24 mouse cellular contexts compared by ENCODE assay signal in the genomic region with DNA sequence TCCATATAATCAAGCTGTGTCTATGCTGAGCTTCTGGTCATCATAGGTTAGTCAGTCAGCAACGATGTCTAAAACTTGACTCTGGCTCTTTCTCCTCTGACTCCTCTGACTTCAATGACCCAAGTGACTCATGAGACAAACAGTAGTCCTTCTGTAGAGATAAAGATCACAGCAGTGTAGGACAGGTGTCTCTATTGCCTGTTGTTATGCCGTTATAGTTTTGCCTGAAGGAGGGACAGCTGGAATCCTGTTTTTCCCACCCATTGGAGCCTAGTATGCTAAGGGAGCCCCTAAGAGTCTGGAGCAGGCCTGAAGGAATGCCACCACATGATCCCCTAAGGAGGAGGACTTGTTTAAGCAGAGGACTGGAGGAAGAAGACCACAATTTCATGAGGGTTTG.
A peak's percentile ranks its signal among the peaks of the same experiment; 100 is the strongest.
DNase-seq lines count a peak whose midpoint lies in the region; ATAC-seq and TF ChIP-seq lines count a peak whose summit lies in the region.
"Had no signal": no experiment of that assay in that cellular context is flagged by ENCODE, and none has a peak within 500 bp of the region (broad histone marks: within the 10 kb centered on the region; RNA-seq: fewer than 3 reads in every experiment).

No protein-coding gene starts in this region.

- H3K27ac ChIP-seq in lung, embryonic 15.5 days = 0 out of 2 replicates have a peak overlapping the region, but pooled peaks have one; percentile 47
- peak overlapping the region; percentile 49; the same call in 1 of the 2 replicates for H3K27ac ChIP-seq in embryonic fibroblast, embryonic 13.5 days (ENCODE audit: insufficient read depth, low read length)
- no peak overlapping the region for H3K27ac ChIP-seq in limb, embryonic 10.5 days
- H3K27ac ChIP-seq: embryonic facial prominence, embryonic 13.5 days; embryonic facial prominence, embryonic 15.5 days; forebrain, embryonic 13.5 days; forebrain, embryonic 15.5 days had no signal

- H3K4me1 ChIP-seq in lung, embryonic 15.5 days = 0 out of 2 replicates have a peak, but pooled peaks cover 12% of the 10 kb centered on the region
- H3K4me1 ChIP-seq in embryonic fibroblast, embryonic 13.5 days (ENCODE audit: control insufficient read depth, insufficient read depth, low read length) = peaks cover 8% of the 10 kb centered on the region
- peaks cover 8% of the 10 kb centered on the region; the same call in 1 of the 2 replicates for H3K4me1 ChIP-seq in limb, embryonic 10.5 days
- H3K4me1 ChIP-seq: embryonic facial prominence, embryonic 15.5 days had no signal

- no peak overlapping the region for H3K4me2 ChIP-seq in lung, embryonic 15.5 days
- H3K4me2 ChIP-seq: embryonic facial prominence, embryonic 13.5 days; embryonic facial prominence, embryonic 15.5 days; forebrain, embryonic 13.5 days; forebrain, embryonic 15.5 days had no signal

- H3K27me3 ChIP-seq in lung, embryonic 15.5 days = no peaks in the 10 kb centered on the region; the same call in 1 of the 2 replicates
- peaks cover 92% of the 10 kb centered on the region for H3K27me3 ChIP-seq in limb, embryonic 10.5 days (ENCODE audit: low read depth, poor library complexity, severe bottlenecking)
- H3K27me3 ChIP-seq: CH12.LX; forebrain, embryonic 13.5 days; forebrain, embryonic 15.5 days had no signal

- no peak for TF ChIP-seq POLR2A in embryonic fibroblast, embryonic 13.5 days (IDR thresholded peaks at IDR 0.05; ENCODE audit: low read depth, low read length)

- WGBS in lung, embryonic 15.5 days = 62% methylated on average over 2 of the region's 2 CpGs
- WGBS in limb, embryonic 10.5 days = 45% methylated on average over 2 of the region's 2 CpGs

- no peak for DNase-seq in lung, adult 18-20 months
- no peak for DNase-seq in limb, embryonic 10.5 days (ENCODE audit: low spot score)
- no peak for DNase-seq in ovary, postnatal 10 days (ENCODE audit: low spot score)
- DNase-seq: adrenal gland, adult 8-10 months; adrenal gland, postnatal 14 days; adrenal gland, postnatal 36 days; cerebellum, adult 11-12 months; cerebellum, adult 2 months; cerebellum, adult 9-10 months; cerebellum, postnatal 10 days; cerebellum, postnatal 36 days; embryo, embryonic 11 days; forebrain, postnatal 0 days had no signal

- no peak for ATAC-seq in lung, embryonic 15.5 days (ENCODE audit: borderline replicate concordance, extremely low read depth, low FRiP score, low TSS enrichment)
- ATAC-seq: activated CD4-positive, CD25-positive, alpha-beta regulatory T cell, adult 4 months; CD4-positive, CD25-positive, alpha-beta regulatory T cell, adult 4 months; forebrain, embryonic 13.5 days; forebrain, embryonic 15.5 days; forebrain, postnatal 0 days; Patski had no signal

- no peak overlapping the region for H3K4me3 ChIP-seq in lung, embryonic 15.5 days
- H3K4me3 ChIP-seq in embryonic fibroblast, embryonic 13.5 days (ENCODE audit: insufficient read depth, low read length) = no peak overlapping the region
- H3K4me3 ChIP-seq in limb, embryonic 10.5 days = no peak overlapping the region
- H3K4me3 ChIP-seq: embryonic facial prominence, embryonic 13.5 days; embryonic facial prominence, embryonic 15.5 days; forebrain, embryonic 13.5 days; forebrain, embryonic 15.5 days had no signal

- TF ChIP-seq CTCF in embryonic fibroblast, embryonic 13.5 days (IDR thresholded peaks at IDR 0.05; ENCODE audit: borderline replicate concordance, insufficient read depth, low read length) = no peak

- H3K9me3 ChIP-seq in lung, embryonic 15.5 days = no peaks in the 10 kb centered on the region
- no peaks in the 10 kb centered on the region for H3K9me3 ChIP-seq in limb, embryonic 10.5 days (replicated peaks)
- H3K9me3 ChIP-seq: embryonic facial prominence, embryonic 13.5 days; embryonic facial prominence, embryonic 15.5 days; forebrain, embryonic 13.5 days; forebrain, embryonic 15.5 days; G1E had no signal

- H3K9ac ChIP-seq in lung, embryonic 15.5 days = no peak overlapping the region
- H3K9ac ChIP-seq: embryonic facial prominence, embryonic 13.5 days; embryonic facial prominence, embryonic 15.5 days; forebrain, embryonic 13.5 days; forebrain, embryonic 15.5 days; forebrain, postnatal 0 days had no signal

- H3K36me3 ChIP-seq in lung, embryonic 15.5 days = no peaks in the 10 kb centered on the region
- no peaks in the 10 kb centered on the region for H3K36me3 ChIP-seq in limb, embryonic 10.5 days
- H3K36me3 ChIP-seq: embryonic facial prominence, embryonic 13.5 days; embryonic facial prominence, embryonic 15.5 days; forebrain, embryonic 15.5 days had no signal
